Mouse (Mus musculus) large intestine, adult 2 months (tissue): Measurements from ENCODE around the gene Bcl2l2. TPM values are rescaled to one million over a fixed set of nuclear protein-coding genes. Genes with fewer than 3 reads are reported as not detected.

ENCODE experiments used
- DNase-seq: peaks from one replicate; pipeline ENCODE4 v3.0.0-alpha.2; 2012; ENCODE audit warnings: low read depth, low spot score
- WGBS: fragments of 180-500 bp; shearing (Covaris S2); methylation state at CpG from one replicate; pipeline ENCODE4 v1.1.7; 2018; 5-methylcytosine and 5-hydroxymethylcytosine counted together
- polyA plus RNA-seq: library from polyadenylated mRNA; depleted of rRNA; stranded (reverse); fragments of >200 nt; gene quantifications from 2 replicates; pipeline ENCODE4 v1.2.3, GENCODE M21; 2012; rRNA removed

Bcl2l2 gene
- polyA plus RNA-seq, 1 experiment, result 31.6 TPM

- 14% methylated on average over 2 of the region's 2 CpGs for WGBS
Measured at GRCm38 (mm10) chr14:54930431-54930830, 47.3 kb downstream of the Bcl2l2 start.

GRCm38 (mm10) chr14:54932645-54933150, 49.5 kb downstream of the Bcl2l2 start, which contains the start of gene Il25:
Gene Il25 (plus strand): TSS chr14:54932695.
- WGBS, result 44% methylated on average over 6 of the region's 6 CpGs

More at GRCm38 (mm10) chr14:54930431-54930830, 47.3 kb downstream of the Bcl2l2 start:
- DNase-seq, result no peak

GRCm38 (mm10) chr14:54935904-54936830, 53.0 kb downstream of the Bcl2l2 start, which contains the start of gene Cmtm5:
Gene Cmtm5 (plus strand): TSS chr14:54936261.
- 49% methylated on average over 8 of the region's 8 CpGs for WGBS
- DNase-seq, result no peak

More at GRCm38 (mm10) chr14:54932645-54933150, 49.5 kb downstream of the Bcl2l2 start, which contains the start of gene Il25:
- DNase-seq, result no peak

GRCm38 (mm10) chr14:54936831-54937160, 53.6 kb downstream of the Bcl2l2 start:
- no peak for DNase-seq
- 66% methylated on average over 6 of the region's 6 CpGs for WGBS

GRCm38 (mm10) chr14:54937361-54938182, 54.4 kb downstream of the Bcl2l2 start:
- WGBS, result 86% methylated on average over 16 of the region's 16 CpGs
- no peak for DNase-seq

Other genes starting within 250 kb of the Bcl2l2 start
- gene Gm17606, start 242.4 kb upstream of the Bcl2l2 start, polyA plus RNA-seq, result not detected in 2 replicates
- 3.2 and 4.4 TPM in 2 replicates for gene Cdh24, start 242.0 kb upstream of the Bcl2l2 start, polyA plus RNA-seq
- gene 1700123O20Rik, start 197.2 kb upstream of the Bcl2l2 start, polyA plus RNA-seq, result 59.2 and 60.6 TPM in 2 replicates
- 62.6 and 82.5 TPM in 2 replicates for gene Acin1, start 196.4 kb upstream of the Bcl2l2 start, polyA plus RNA-seq
- gene Gm29776, start 184.5 kb upstream of the Bcl2l2 start, polyA plus RNA-seq, result 0.05 TPM in 1 of 2 replicates, not detected in the other
- gene Cebpe, start 171.2 kb upstream of the Bcl2l2 start, polyA plus RNA-seq, result 0.35 and 1.3 TPM in 2 replicates
- 36.1 and 135 TPM in 2 replicates for gene Slc7a8, start 101.4 kb upstream of the Bcl2l2 start, polyA plus RNA-seq
- not detected in 2 replicates for gene Rnf212b, start 69.2 kb upstream of the Bcl2l2 start, polyA plus RNA-seq
- gene Homez, start 12.4 kb upstream of the Bcl2l2 start, polyA plus RNA-seq, result 2.5 and 3.4 TPM in 2 replicates
- 9.1 and 11.2 TPM in 2 replicates for gene Ppp1r3e, start 5.8 kb upstream of the Bcl2l2 start, polyA plus RNA-seq
- 0.74 TPM in 1 of 2 replicates, not detected in the other for gene Gm20521, start 64 bp downstream of the Bcl2l2 start, polyA plus RNA-seq
- gene Pabpn1, start 9.1 kb downstream of the Bcl2l2 start, polyA plus RNA-seq, result 77.8 and 112 TPM in 2 replicates
- 11.3 and 11.7 TPM in 2 replicates for gene Slc22a17, start 29.8 kb downstream of the Bcl2l2 start, polyA plus RNA-seq
- 3.0 and 3.5 TPM in 2 replicates for gene Efs, start 42.7 kb downstream of the Bcl2l2 start, polyA plus RNA-seq
- 0.21 and 0.50 TPM in 2 replicates for gene Il25, start 49.3 kb downstream of the Bcl2l2 start, polyA plus RNA-seq
- 1.0 and 1.8 TPM in 2 replicates for gene Cmtm5, start 52.9 kb downstream of the Bcl2l2 start, polyA plus RNA-seq
- gene Myh6, start 83.5 kb downstream of the Bcl2l2 start, polyA plus RNA-seq, result 0.01 and 0.07 TPM in 2 replicates
- gene Gm17428, start 93.6 kb downstream of the Bcl2l2 start, polyA plus RNA-seq, result not detected in 2 replicates
- 0.19 and 0.22 TPM in 2 replicates for gene Myh7, start 111.2 kb downstream of the Bcl2l2 start, polyA plus RNA-seq
- gene Ngdn, start 132.1 kb downstream of the Bcl2l2 start, polyA plus RNA-seq, result 17.9 and 18.3 TPM in 2 replicates
- 1.4 and 1.7 TPM in 2 replicates for gene Zfhx2, start 208.9 kb downstream of the Bcl2l2 start, polyA plus RNA-seq
- 7.2 and 7.5 TPM in 2 replicates for gene Thtpa, start 211.4 kb downstream of the Bcl2l2 start, polyA plus RNA-seq
- 64.5 and 107 TPM in 2 replicates for gene Ap1g2, start 223.2 kb downstream of the Bcl2l2 start, polyA plus RNA-seq
- gene Jph4, start 233.6 kb downstream of the Bcl2l2 start, polyA plus RNA-seq, result 0.52 and 0.92 TPM in 2 replicates